Comparison of ENCODE assay signal across 26 mouse cellular contexts in the genomic region with DNA sequence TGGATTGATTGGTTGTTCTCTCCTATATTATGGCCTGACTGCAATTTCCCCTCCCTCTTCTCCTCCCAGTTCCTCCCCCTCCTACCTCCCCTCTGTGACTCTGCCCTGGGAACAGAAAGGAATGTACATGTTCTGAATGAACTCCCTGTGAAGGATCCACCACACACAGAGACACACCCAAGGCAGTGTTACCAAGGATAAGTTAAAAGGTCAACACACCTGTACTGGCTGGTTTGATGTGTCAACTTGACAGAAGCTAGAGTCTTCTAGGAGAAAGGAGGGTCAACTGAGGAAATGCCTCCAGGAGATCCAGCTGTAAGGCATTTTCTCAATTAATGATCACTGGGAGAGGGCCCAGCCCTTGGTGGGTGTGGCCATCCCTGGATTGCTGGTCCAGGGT.
"Had no signal": no experiment of that assay in that cellular context is flagged by ENCODE, and none has a peak within 500 bp of the region (broad histone marks: within the 10 kb centered on the region; RNA-seq: fewer than 3 reads in every experiment).

No protein-coding gene starts in this region.

- H3K27me3 ChIP-seq: heart, embryonic 13.5 days; heart, embryonic 15.5 days; hindbrain, embryonic 13.5 days; hindbrain, embryonic 15.5 days; kidney, embryonic 15.5 days; limb, embryonic 13.5 days; limb, embryonic 15.5 days; liver, embryonic 12.5 days had no signal

- ATAC-seq: hindbrain, postnatal 0 days; intestine, embryonic 16.5 days; liver, embryonic 12.5 days had no signal

- H3K4me3 ChIP-seq: heart, embryonic 13.5 days; heart, embryonic 15.5 days; hindbrain, embryonic 13.5 days; hindbrain, embryonic 15.5 days; kidney, embryonic 15.5 days; limb, embryonic 13.5 days; limb, embryonic 15.5 days; liver, embryonic 12.5 days had no signal

- H3K4me1 ChIP-seq: heart, embryonic 13.5 days; heart, embryonic 15.5 days; hindbrain, embryonic 15.5 days; kidney, embryonic 15.5 days; limb, embryonic 13.5 days; limb, embryonic 15.5 days; liver, embryonic 12.5 days had no signal

- H3K36me3 ChIP-seq: heart, embryonic 13.5 days; heart, embryonic 15.5 days; hindbrain, embryonic 13.5 days; hindbrain, embryonic 15.5 days; kidney, embryonic 15.5 days; limb, embryonic 13.5 days; limb, embryonic 15.5 days; liver, embryonic 12.5 days had no signal

- DNase-seq: gastrocnemius, postnatal 14 days; gastrocnemius, postnatal 36 days; heart, adult 18-20 months; heart, postnatal 14 days; heart, postnatal 36 days; kidney, adult 11 months; kidney, adult 2 months; kidney, adult 9 months; kidney, postnatal 14 days; kidney, postnatal 36 days; layer of hippocampus, adult 9-11 months; layer of hippocampus, postnatal 36 days; left cerebral cortex, postnatal 4 days had no signal

- H3K9me3 ChIP-seq: heart, embryonic 13.5 days; heart, embryonic 15.5 days; hindbrain, embryonic 13.5 days; hindbrain, embryonic 15.5 days; kidney, embryonic 15.5 days; limb, embryonic 13.5 days; limb, embryonic 15.5 days; liver, embryonic 12.5 days had no signal

- H3K4me2 ChIP-seq: heart, embryonic 11.5 days; heart, embryonic 13.5 days; heart, embryonic 15.5 days; hindbrain, embryonic 13.5 days; hindbrain, embryonic 15.5 days; kidney, embryonic 15.5 days; limb, embryonic 13.5 days; limb, embryonic 15.5 days; liver, embryonic 12.5 days had no signal

- H3K27ac ChIP-seq: heart, embryonic 13.5 days; heart, embryonic 15.5 days; hindbrain, embryonic 13.5 days; hindbrain, embryonic 15.5 days; hindbrain, postnatal 0 days; kidney, embryonic 15.5 days; kidney, postnatal 0 days; limb, embryonic 13.5 days; limb, embryonic 15.5 days; liver, embryonic 12.5 days; liver, embryonic 14.5 days had no signal

- H3K9ac ChIP-seq: heart, embryonic 13.5 days; heart, embryonic 15.5 days; hindbrain, embryonic 13.5 days; hindbrain, embryonic 15.5 days; kidney, embryonic 15.5 days; limb, embryonic 13.5 days; limb, embryonic 15.5 days; liver, embryonic 12.5 days; liver, embryonic 14.5 days had no signal
